Mouse (Mus musculus): ENCODE data around the gene Msrb3. TPM values are rescaled to one million over a fixed set of nuclear protein-coding genes. Genes with fewer than 3 reads are reported as not detected.

Msrb3 gene
- 9.5 TPM in 2 replicates for polyA plus RNA-seq (2015; fragmentation: Nextera tagmentation; extraction: Ambion mirVana)

GRCm38 (mm10) chr10:120898785-120899762 is at the start of gene Msrb3:
Gene Msrb3 (minus strand): TSS chr10:120899101.
- peak; percentile 82 for ATAC-seq (ENCODE audit: insufficient number of reproducible peaks, low FRiP score, low TSS enrichment, low read depth)
- Histone ChIP-seq H3K9me3 (replicated peaks) (no peaks in the 10 kb centered on the region), H3K27me3 (no peaks in the 10 kb centered on the region), H3K9ac (peak within 1 kb of the TSS; percentile 64), H3K27ac (replicated peaks) (peak within 1 kb of the TSS; percentile 78), H3K4me2 (replicated peaks) (peak within 1 kb of the TSS; percentile 94), H3K4me1 (peaks cover 24% of the 10 kb centered on the region), H3K36me3 (no peaks in the 10 kb centered on the region), H3K4me3 (replicated peaks) (peak within 1 kb of the TSS; percentile 71)
- whole genome bisulfite sequencing: 3% methylated on average over 64 of the region's 64 CpGs

DNA sequence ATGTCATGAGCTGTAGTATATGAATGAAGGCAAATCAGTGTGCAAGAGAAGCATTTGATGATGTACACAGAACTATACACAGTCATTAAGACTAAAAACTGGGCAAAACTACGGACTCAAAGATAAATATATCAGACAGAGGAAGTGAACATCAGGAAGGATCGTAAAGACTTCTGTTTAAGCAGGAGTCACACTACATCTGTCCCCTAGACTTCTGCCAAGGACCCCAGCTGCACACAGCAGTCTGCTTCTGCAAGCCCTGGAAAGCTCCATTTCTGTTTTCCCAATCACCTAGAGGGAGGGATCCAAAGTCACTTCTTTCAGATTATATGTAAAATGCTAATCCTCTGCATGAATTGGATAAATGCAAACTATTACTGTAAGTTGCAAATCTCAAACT is 49.6 kb upstream of the Msrb3 start:
- no peaks in the 10 kb centered on the region for H3K9me3 ChIP-seq (replicated peaks)
- H3K4me1 ChIP-seq: peaks cover 9% of the 10 kb centered on the region; the same call in 1 of the 2 replicates
- no peaks in the 10 kb centered on the region for H3K27me3 ChIP-seq
- H3K4me3 ChIP-seq (replicated peaks): no peak overlapping the region
- no peak overlapping the region for H3K4me2 ChIP-seq (replicated peaks)
- WGBS: 72% methylated on average over 2 of the region's 2 CpGs
- no peak overlapping the region for H3K9ac ChIP-seq
- ATAC-seq (ENCODE audit: insufficient number of reproducible peaks, low FRiP score, low TSS enrichment, low read depth): no peak
- no peaks in the 10 kb centered on the region for H3K36me3 ChIP-seq
- no peak overlapping the region for H3K27ac ChIP-seq (replicated peaks)

DNA sequence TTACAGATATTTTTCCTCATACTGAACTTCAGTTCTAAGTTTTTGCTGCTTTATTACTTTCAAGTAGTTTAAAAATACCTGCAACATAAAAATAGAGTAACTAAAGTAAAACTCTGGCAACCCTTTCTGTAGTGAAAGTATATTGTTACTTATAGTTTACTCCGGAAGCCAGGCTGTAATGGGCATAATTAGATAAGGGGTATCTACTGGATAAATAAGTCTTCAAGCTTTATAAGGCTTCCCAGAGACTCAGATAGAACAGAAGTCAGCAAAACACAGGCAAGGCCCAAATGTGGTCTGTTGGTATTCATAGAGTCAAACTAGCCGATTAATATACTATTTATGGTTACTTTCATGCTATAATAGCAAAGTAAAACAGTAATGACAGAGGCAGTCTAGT is 48.9 kb upstream of the Msrb3 start:
- H3K4me2 ChIP-seq (replicated peaks): no peak overlapping the region
- WGBS: 72% methylated on average over 2 of the region's 2 CpGs

GRCm38 (mm10) chr10:120946847-120947246 is 47.9 kb upstream of the Msrb3 start:
- ATAC-seq (ENCODE audit: insufficient number of reproducible peaks, low FRiP score, low TSS enrichment, low read depth): no peak
- 85% methylated on average over 5 of the region's 5 CpGs for WGBS
- H3K9me3 ChIP-seq (replicated peaks): no peaks in the 10 kb centered on the region
- no peak overlapping the region for H3K4me3 ChIP-seq (replicated peaks)
- H3K27me3 ChIP-seq: no peaks in the 10 kb centered on the region
- no peak overlapping the region for H3K4me2 ChIP-seq (replicated peaks)
- no peak overlapping the region for H3K9ac ChIP-seq
- H3K36me3 ChIP-seq: no peaks in the 10 kb centered on the region
- no peak overlapping the region for H3K27ac ChIP-seq (replicated peaks)
- 0 out of 2 replicates have a peak, but pooled peaks cover 5% of the 10 kb centered on the region for H3K4me1 ChIP-seq

More for the DNA sequence above, 48.9 kb upstream of the Msrb3 start:
- H3K27ac ChIP-seq (replicated peaks): no peak overlapping the region
- ATAC-seq (ENCODE audit: insufficient number of reproducible peaks, low FRiP score, low TSS enrichment, low read depth): no peak
- no peaks in the 10 kb centered on the region for H3K36me3 ChIP-seq
- no peaks in the 10 kb centered on the region for H3K9me3 ChIP-seq (replicated peaks)
- H3K4me1 ChIP-seq: 0 out of 2 replicates have a peak, but pooled peaks cover 6% of the 10 kb centered on the region
- H3K27me3 ChIP-seq: no peaks in the 10 kb centered on the region
- no peak overlapping the region for H3K4me3 ChIP-seq (replicated peaks)
- H3K9ac ChIP-seq: no peak overlapping the region

- ATAC-seq (ENCODE audit: insufficient number of reproducible peaks, low FRiP score, low TSS enrichment, low read depth): no peak
- 74% methylated on average over 2 of the region's 2 CpGs for WGBS
- Histone ChIP-seq H3K9ac (no peak overlapping the region), H3K4me1 (no peaks in the 10 kb centered on the region), H3K36me3 (no peaks in the 10 kb centered on the region), H3K4me2 (replicated peaks) (no peak overlapping the region), H3K9me3 (replicated peaks) (no peaks in the 10 kb centered on the region), H3K4me3 (replicated peaks) (no peak overlapping the region), H3K27me3 (no peaks in the 10 kb centered on the region), H3K27ac (replicated peaks) (no peak overlapping the region)
These were observed 40.0 kb upstream of the Msrb3 start for GRCm38 (mm10) chr10:120938904-120939208.

GRCm38 (mm10) chr10:120938077-120938903 is 39.4 kb upstream of the Msrb3 start:
- no peak overlapping the region for H3K4me3 ChIP-seq (replicated peaks)
- H3K9ac ChIP-seq: no peak overlapping the region
- H3K36me3 ChIP-seq: no peaks in the 10 kb centered on the region
- no peaks in the 10 kb centered on the region for H3K9me3 ChIP-seq (replicated peaks)
- no peaks in the 10 kb centered on the region for H3K4me1 ChIP-seq
- H3K4me2 ChIP-seq (replicated peaks): no peak overlapping the region
- ATAC-seq (ENCODE audit: insufficient number of reproducible peaks, low FRiP score, low TSS enrichment, low read depth): no peak
- WGBS: 51% methylated on average over 19 of the region's 19 CpGs
- H3K27ac ChIP-seq (replicated peaks): no peak overlapping the region
- no peaks in the 10 kb centered on the region for H3K27me3 ChIP-seq

DNA sequence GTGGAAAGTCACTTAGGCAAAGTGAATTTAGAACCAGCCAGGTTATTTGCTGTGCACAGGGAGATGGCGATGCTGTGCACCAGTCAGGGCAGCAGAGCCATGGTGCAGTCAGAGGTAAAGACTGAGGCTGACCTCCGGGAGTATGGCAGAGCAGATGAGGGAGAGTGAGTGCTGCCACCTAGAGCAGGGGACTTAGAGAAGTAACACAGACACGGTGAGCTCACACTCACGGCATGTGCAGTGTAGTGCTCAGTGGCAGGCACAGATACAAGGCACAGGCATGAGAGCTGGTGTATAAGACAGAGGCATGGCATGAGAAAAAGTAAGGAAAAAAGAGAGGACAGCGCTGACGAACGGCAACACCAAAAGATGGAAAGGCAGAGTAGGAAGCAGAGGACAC is 30.6 kb upstream of the Msrb3 start:
- H3K4me1 ChIP-seq: no peaks in the 10 kb centered on the region
- H3K36me3 ChIP-seq: peaks cover 15% of the 10 kb centered on the region; the same call in 1 of the 2 replicates
- H3K9ac ChIP-seq: no peak overlapping the region
- no peak; the same call in 1 of the 2 replicates for ATAC-seq (ENCODE audit: insufficient number of reproducible peaks, low FRiP score, low TSS enrichment, low read depth)
- no peak overlapping the region for H3K4me3 ChIP-seq (replicated peaks)
- WGBS: 74% methylated on average over 7 of the region's 7 CpGs
- H3K4me2 ChIP-seq (replicated peaks): no peak overlapping the region
- no peaks in the 10 kb centered on the region for H3K9me3 ChIP-seq (replicated peaks)
- no peaks in the 10 kb centered on the region for H3K27me3 ChIP-seq
- H3K27ac ChIP-seq (replicated peaks): no peak overlapping the region

DNA sequence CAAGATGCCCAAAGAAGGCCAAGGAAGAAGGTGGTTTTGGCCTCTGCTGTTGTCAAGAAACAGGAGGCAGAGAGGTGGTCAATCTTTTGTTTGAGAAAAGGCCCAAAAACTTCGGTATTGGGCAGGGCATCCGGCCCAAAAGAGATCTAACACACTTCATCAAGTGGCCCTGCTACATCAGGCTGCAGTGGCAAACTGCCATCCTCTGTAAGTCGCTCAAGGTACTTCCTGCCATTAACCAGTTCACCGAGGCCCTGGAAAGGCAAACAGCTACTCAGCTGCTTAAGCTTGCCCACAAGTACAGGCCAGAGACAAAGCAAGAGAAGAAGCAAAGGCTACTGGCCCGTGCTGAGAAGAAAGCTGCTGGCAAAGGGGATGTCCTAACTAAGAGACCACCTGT is 29.3 kb upstream of the Msrb3 start:
- Histone ChIP-seq H3K36me3 (peaks cover 15% of the 10 kb centered on the region; the same call in 1 of the 2 replicates), H3K9ac (no peak overlapping the region), H3K27ac (replicated peaks) (no peak overlapping the region), H3K4me2 (replicated peaks) (no peak overlapping the region), H3K4me3 (replicated peaks) (no peak overlapping the region), H3K4me1 (no peaks in the 10 kb centered on the region), H3K27me3 (no peaks in the 10 kb centered on the region), H3K9me3 (replicated peaks) (no peaks in the 10 kb centered on the region)
- no peak for ATAC-seq (ENCODE audit: insufficient number of reproducible peaks, low FRiP score, low TSS enrichment, low read depth)
- 78% methylated on average over 5 of the region's 5 CpGs for WGBS

DNA sequence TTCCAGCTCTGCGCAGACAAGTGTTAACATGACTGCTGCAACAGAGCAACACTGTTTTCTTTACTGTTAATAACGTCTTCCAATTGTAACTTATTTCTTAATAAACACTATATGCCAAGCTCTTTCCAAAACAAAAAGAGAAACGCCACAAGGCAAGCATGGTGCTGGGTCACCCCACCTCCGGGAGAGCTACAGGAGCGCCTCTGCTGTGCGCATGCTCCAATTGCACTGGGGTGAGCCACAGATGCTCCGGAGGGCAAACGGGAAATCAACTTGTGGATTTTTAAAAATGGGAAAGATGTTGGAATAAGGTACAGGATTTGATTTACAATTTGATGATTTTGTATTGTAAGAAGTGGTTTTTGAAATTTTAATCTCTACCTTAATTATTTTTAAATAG is 27.3 kb upstream of the Msrb3 start:
- ATAC-seq (ENCODE audit: insufficient number of reproducible peaks, low FRiP score, low TSS enrichment, low read depth): no peak
- no peak overlapping the region for H3K4me2 ChIP-seq (replicated peaks)
- no peaks in the 10 kb centered on the region for H3K9me3 ChIP-seq (replicated peaks)
- H3K4me1 ChIP-seq: no peaks in the 10 kb centered on the region
- 85% methylated on average over 8 of the region's 8 CpGs for WGBS
- H3K27me3 ChIP-seq: no peaks in the 10 kb centered on the region
- no peak overlapping the region for H3K9ac ChIP-seq
- no peak overlapping the region for H3K27ac ChIP-seq (replicated peaks)
- no peak overlapping the region for H3K4me3 ChIP-seq (replicated peaks)
- H3K36me3 ChIP-seq: peaks cover 15% of the 10 kb centered on the region

DNA sequence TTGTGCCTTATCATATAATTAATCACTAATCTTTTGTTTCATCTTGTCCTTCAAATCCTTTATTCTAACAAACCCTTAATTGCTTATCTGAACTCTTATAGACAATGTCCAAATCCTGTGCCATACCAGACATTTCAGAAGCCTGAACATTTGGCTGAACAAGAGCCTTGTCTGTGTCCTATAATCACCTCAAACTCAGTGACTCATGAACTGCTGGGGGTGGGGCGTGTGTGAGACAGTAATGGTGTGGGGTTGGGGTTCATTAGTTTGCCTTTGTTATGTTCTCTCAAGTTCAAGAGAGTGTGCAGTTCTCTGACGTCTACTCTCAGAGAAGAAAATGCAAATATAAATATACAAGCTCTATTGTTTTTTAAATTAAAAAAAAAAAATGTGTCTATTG is 22.6 kb upstream of the Msrb3 start:
- Histone ChIP-seq H3K4me2 (replicated peaks) (no peak overlapping the region), H3K27me3 (no peaks in the 10 kb centered on the region), H3K36me3 (peaks cover 11% of the 10 kb centered on the region), H3K27ac (replicated peaks) (no peak overlapping the region), H3K4me1 (no peaks in the 10 kb centered on the region; the same call in 1 of the 2 replicates), H3K4me3 (replicated peaks) (no peak overlapping the region), H3K9me3 (replicated peaks) (no peaks in the 10 kb centered on the region), H3K9ac (no peak overlapping the region)
- 66% methylated on average over 2 of the region's 2 CpGs for WGBS
- ATAC-seq (ENCODE audit: insufficient number of reproducible peaks, low FRiP score, low TSS enrichment, low read depth): no peak

DNA sequence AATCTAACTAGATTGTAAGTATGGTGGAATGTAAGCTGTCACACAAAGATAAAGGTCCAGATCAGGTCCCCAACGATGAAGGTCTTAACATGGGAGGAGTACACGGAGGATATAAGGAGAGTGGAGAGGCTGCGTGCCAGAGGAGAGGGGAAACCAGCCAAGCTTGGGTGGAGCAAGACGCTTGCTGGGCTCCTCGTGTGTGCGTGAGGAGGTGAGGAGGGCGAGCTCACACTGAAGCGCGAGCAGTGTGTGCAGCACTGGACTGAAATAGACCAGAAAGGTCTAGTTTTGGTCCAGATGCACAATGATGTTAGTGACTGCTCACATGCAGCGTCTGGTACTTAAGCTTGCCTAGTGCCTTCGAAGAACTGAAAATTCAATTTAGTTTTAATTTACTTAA is 21.7 kb upstream of the Msrb3 start:
- Histone ChIP-seq H3K27ac (replicated peaks) (no peak overlapping the region), H3K4me1 (no peaks in the 10 kb centered on the region; the same call in 1 of the 2 replicates), H3K9me3 (replicated peaks) (no peaks in the 10 kb centered on the region), H3K36me3 (peaks cover 7% of the 10 kb centered on the region), H3K27me3 (no peaks in the 10 kb centered on the region), H3K4me2 (replicated peaks) (no peak overlapping the region), H3K4me3 (replicated peaks) (no peak overlapping the region), H3K9ac (no peak overlapping the region)
- no peak for ATAC-seq (ENCODE audit: insufficient number of reproducible peaks, low FRiP score, low TSS enrichment, low read depth)
- 76% methylated on average over 11 of the region's 11 CpGs for WGBS

Data from embryonic facial prominence, embryonic 15.5 days (tissue).